Mouse (Mus musculus): ENCODE measurements around the gene Sema3b. TPM values are rescaled to one million over a fixed set of nuclear protein-coding genes. Genes with fewer than 3 reads are reported as not detected.
A peak's percentile ranks its signal among the peaks of the same experiment; 100 is the strongest.
"Not testable (repeated sequence)": the region's sequence is repeated elsewhere in the genome, so short reads cannot be mapped to it uniquely, and the experiment has no call there.

The Sema3b gene
- total RNA-seq, 2 experiments from 2014 or later, result not detected

DNA sequence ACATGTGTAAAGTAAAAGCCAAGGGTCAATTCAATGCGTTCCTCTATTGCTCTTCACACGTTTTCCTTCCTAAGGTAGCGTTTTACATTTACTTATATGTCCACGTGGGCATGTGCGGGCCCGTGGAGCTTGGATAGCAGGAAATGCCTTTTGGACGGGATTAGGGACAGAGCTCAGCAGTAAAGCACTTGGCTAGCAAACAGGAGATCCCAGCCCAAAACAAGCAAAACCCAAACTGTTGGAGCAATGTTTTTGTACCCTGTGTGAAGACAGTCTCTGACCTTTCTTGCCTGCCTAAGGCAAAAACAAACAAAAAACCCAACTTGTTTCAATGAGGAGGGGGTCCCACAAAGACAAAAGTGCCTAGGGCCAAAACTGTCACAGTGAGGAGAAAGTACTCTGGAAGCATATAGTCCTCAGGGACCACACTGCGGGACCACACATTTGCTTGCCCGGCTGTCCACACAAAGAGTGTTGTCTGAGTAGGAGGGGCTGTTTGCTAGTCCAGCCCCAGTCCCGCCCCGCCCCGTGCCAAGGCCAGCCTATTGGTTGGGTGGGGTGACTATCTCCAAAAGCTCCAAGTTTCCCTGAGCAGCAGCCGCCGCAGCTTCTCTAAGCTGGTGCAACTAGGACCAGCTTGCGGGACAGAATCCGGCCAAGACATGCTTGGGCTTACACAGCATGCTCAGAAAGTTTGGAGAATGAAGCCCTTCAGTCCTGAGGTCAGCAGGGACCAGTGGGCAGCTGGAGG, 32.5 kb downstream of the Sema3b start, which contains the start of gene Hyal1:
Gene Hyal1 (plus strand): TSS at position 571 of the 751 bp plus-strand sequence.
- ATAC-seq (replicated peaks; ENCODE audit: low FRiP score, poor library complexity, severe bottlenecking), result peak; percentile 78

DNA sequence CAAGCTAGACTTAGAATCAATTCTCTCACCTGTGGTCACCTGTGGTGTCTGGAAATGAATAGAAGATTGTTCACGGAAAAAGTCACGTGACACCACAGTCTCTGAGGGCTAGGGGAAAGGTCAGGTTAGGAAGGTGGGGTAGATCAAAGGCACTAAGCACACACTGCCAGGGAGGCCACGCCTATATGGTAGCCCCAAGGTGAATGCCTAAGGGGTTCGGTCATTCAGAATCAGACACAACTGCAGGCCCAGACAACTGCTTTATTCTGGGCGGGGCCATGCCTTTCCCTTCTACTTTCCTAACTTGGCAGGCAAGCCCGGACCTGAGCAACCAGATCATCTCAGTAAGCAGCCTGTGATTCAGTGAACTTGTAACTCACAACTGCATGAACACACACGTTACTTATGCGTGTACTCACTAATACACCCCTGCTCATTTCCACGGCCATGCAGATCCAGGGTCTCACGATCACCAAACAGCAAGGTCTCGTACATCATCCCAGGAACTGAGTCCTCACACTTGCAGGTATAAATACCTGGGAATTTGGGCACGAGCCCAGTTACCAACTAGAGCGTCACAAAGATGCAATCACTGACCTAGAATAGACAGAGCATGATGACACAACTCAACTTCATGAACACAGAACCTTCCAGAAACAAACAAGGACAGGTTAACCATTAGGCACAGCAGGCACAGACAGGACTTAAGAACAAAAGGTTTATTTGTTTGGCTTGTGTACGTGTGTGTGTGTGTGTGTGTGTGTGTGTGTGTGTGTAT, 33.3 kb downstream of the Sema3b start:
- ATAC-seq (replicated peaks; ENCODE audit: low FRiP score, poor library complexity, severe bottlenecking), result no peak

- not testable (repeated sequence) for ATAC-seq (replicated peaks; ENCODE audit: low FRiP score, poor library complexity, severe bottlenecking)
Observed at GRCm38 (mm10) chr9:107573774-107574173, 35.3 kb downstream of the Sema3b start.

GRCm38 (mm10) chr9:107572327-107572662, 36.7 kb downstream of the Sema3b start:
- no peak for ATAC-seq (replicated peaks; ENCODE audit: low FRiP score, poor library complexity, severe bottlenecking)

DNA sequence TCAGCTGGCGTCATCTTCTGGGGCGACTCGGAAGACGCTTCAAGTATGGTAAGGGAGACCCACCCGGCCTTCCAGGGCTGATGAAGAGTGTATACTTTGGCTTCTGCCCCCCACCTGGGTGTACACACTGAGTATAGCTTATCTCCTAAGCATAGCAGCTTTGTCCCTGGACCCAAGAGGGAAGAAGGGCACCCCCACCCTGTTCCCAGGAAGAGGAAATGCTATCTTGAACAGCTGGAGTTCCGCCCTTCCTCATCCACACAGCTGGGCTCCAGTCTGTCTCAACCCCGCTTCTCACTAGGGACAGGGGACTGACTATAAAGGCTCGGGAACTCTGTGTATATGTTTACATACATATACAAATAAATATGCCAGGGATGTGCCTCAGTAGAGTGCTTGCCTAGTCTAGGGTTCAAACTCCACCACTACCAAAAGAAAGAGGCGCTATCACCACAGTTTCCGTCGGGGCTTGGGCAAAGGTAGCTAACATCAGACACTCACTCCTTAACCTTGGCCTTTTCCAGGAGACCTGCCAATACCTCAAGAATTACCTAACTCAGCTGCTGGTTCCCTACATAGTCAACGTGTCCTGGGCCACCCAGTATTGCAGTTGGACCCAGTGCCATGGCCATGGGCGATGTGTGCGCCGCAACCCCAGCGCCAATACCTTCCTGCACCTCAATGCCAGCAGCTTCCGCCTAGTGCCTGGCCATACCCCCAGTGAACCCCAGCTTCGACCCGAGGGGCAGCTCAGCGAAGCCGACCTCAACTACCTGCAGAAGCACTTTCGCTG, 37.3 kb downstream of the Sema3b start:
- ATAC-seq (replicated peaks; ENCODE audit: low FRiP score, poor library complexity, severe bottlenecking), result no peak

DNA sequence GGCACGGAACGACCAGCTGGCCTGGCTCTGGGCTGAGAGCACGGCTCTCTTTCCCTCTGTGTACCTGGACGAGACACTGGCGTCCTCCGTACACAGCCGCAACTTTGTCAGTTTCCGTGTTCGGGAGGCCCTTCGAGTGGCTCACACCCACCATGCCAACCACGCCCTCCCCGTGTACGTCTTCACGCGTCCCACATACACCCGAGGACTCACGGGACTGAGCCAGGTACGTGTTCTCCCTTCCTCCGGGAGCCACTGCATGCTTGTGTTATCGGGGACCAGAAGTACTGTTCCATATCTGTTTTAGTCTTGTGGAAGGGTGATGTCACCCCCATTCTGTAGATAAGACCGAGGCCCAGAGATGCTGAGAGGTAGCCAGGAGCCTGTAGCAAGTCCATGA, 38.2 kb downstream of the Sema3b start:
- ATAC-seq (replicated peaks; ENCODE audit: low FRiP score, poor library complexity, severe bottlenecking), result peak; percentile 40

DNA sequence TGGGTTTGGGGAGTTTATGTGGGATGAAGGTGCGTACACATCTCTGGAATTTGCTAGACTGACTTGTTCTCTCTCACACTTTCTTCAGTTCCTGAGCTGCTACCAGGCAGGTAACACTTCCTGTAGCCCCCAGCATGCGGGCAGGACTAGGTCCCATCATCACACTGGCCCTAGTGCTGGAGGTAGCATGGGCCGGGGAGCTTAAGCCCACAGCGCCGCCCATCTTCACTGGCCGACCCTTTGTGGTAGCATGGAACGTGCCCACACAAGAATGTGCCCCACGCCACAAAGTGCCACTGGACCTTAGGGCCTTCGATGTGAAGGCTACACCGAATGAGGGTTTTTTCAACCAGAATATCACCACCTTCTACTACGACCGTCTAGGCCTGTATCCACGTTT, 39.0 kb downstream of the Sema3b start:
- ATAC-seq (replicated peaks; ENCODE audit: low FRiP score, poor library complexity, severe bottlenecking), result no peak

DNA sequence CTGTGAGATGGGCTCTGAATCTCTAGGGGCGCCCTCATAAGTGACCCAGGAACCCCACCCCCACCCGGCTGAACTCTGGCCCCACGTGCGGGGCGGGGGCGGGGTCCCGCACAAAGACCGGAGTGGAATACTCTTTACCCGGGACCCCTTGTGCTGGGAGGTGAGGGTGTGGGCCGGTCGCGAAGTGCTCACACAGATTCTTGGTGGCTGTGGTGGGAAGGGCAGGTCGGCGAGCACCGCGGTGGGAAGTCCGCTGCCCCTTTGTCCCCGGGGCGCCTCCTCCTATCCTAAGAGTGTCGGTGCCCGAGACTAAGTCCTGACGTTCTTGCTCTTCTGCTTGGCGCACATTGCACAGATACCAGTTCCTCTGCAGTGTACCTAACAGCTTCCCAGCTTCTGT, 39.8 kb downstream of the Sema3b start:
- ATAC-seq (replicated peaks; ENCODE audit: low FRiP score, poor library complexity, severe bottlenecking), result no peak; the same call in 1 of the 2 replicates

GRCm38 (mm10) chr9:107568331-107569261, 40.4 kb downstream of the Sema3b start:
- peak; percentile 75 for ATAC-seq (replicated peaks; ENCODE audit: low FRiP score, poor library complexity, severe bottlenecking)

DNA sequence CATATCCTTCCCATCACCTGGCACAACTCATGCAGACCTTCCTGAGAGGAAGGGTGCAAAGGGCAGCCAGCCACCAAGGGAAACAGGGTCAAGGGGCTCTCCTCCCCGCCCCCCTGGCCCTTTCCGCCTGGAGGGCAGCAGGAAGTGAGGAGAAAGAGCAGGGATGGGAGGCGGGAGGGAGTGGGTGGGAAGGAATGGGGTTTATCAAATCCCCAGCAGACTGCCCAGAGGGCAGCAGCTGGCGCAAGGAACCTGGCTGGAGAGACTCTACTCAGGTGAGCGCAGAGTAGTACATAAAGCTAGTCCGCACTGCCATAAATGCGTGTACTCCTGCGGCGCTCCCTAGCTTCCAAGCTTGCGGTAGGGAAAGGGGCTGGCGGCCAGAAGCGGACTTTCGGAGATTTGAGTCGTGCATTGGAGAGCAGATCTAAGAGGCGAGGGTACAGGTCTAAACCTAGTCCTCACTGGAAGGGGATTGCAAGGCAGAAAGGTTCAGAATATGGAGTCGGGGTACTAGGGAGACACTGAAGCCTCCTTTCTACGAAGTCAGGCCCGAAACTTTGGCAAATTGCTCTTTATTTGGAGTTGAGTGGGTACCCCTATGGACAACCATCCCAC, 41.2 kb downstream of the Sema3b start, which contains the start of gene Hyal2:
Gene Hyal2 (plus strand): TSS at position 244 of the 618 bp plus-strand sequence.
- ATAC-seq (replicated peaks; ENCODE audit: low FRiP score, poor library complexity, severe bottlenecking), result no peak

GRCm38 (mm10) chr9:107566855-107567254, 42.2 kb downstream of the Sema3b start:
- ATAC-seq (replicated peaks; ENCODE audit: low FRiP score, poor library complexity, severe bottlenecking), result no peak

- ATAC-seq (replicated peaks; ENCODE audit: low FRiP score, poor library complexity, severe bottlenecking), result peak; percentile 45
Observed at GRCm38 (mm10) chr9:107566041-107566709, 42.9 kb downstream of the Sema3b start.

DNA sequence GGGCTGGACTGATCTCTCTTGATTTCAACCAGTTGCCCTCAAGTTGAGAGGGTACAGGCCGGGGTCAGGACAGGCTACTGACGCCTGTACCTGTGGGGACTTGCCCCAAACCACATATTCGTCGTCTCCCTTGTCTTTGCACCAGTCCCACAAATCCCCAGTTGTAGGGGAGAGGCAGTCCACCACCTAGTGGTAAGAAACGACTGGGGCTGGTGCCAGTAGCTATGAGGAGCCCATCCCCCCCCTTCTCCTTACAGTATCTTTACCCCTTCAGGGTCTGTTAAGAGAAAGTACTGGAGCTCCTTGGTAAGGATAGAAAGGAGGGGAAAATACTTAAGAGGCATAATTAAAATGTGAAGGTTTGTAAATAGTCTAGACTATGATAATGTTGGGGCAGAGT, 43.5 kb downstream of the Sema3b start:
- ATAC-seq (replicated peaks; ENCODE audit: low FRiP score, poor library complexity, severe bottlenecking), result not testable (repeated sequence)

DNA sequence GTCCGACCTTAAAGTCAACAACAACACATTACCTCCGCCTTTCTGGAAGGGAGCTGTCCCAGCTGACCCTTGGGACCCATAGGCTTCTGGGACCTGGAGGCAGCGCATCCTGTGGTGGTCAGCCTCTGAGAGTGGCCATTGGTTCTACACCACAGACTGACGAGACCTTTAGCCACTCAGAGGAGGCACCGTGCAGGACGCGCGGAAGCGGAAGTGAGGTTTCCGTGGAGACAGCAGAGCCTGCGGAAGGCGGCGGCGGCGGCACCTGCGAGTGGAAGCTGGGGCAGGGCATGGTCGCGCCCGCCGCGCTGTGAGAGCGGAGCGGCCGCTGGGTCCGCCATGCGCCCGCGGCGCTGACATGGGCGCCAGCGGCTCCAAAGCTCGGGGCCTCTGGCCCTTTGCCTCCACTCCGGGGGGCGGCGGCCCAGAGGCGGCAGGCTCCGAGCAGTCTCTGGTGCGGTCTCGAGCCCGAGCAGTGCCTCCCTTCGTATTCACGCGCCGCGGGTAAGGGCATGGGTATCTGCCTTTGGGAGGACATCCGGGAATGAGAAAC, 45.9 kb downstream of the Sema3b start, which contains the start of gene Tusc2:
Gene Tusc2 (plus strand): TSS at position 227 of the 553 bp plus-strand sequence.
- ATAC-seq (replicated peaks; ENCODE audit: low FRiP score, poor library complexity, severe bottlenecking), result peak; percentile 91

- ATAC-seq (replicated peaks; ENCODE audit: low FRiP score, poor library complexity, severe bottlenecking), result no peak
Observed at GRCm38 (mm10) chr9:107556346-107556745, 52.7 kb downstream of the Sema3b start.

DNA sequence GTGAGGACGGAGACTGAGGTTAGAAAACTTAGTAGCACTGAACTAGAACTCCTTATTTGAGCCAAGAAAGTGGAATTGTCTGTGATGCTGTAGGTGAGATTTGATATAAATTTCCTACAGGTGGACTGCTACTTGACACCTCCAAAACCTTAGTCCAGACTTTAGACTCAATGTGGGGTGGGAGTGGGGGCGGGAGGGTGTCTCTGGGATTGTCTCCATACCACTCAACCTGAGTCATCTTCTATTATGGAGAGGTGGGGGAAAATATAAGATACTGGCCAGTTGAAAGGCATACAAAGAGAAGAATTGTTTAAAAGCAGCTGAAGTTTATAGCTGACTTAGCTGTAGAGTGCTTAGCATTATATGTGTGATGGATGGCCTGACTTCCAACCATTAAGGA, 53.3 kb downstream of the Sema3b start:
- ATAC-seq (replicated peaks; ENCODE audit: low FRiP score, poor library complexity, severe bottlenecking), result no peak

DNA sequence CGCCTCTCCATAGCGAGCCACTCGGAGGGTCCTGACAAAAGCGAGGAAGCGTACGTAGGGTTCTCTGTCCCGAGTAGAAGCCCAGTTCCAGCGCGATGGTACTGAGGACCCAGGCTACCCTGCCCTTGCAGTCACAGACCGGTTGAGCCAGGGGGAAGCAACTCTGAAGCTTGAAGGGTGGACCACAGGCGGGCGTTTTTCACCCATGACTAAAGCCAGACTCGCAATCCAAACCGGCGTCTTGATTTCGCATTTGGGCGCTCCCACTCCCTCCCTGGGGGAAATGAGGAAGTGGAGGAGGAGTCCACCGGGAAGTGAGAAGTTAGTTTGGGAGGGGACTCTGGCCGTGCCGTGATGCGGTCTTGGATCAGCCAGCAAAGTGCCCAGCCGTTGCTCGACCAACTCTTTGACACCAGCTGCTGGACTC, 54.0 kb downstream of the Sema3b start:
- peak; percentile 11 for ATAC-seq (replicated peaks; ENCODE audit: low FRiP score, poor library complexity, severe bottlenecking)

DNA sequence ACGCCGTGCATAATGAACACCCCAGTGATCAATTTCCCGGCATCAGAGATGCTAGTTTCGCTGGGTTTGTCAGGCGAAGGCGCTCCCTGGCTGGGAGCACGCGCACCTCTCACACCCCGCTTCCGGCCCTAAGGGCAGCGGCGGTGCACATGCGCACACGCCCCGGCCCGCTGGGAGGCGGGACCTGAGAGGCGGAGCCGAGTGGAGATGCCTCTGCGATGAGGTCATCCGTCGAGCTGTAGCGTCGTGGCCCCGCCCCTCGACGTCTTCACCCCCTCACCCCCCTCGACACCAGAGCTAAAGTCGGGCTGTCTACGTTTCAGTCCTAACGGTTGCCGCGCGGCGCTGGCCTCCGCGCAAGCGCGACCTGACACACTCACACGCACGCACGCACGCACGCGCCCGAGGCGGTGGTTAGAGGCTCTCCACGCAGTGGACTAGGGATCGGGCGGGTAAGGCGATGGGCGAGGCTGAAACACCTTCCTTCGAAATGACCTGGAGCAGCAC, 54.7 kb downstream of the Sema3b start:
- peak; percentile 91 for ATAC-seq (replicated peaks; ENCODE audit: low FRiP score, poor library complexity, severe bottlenecking)

Measured in erythroblast, adult 5-6 weeks (primary cell).